Mouse (Mus musculus) CH12.LX (cell line): ENCODE results near the gene Gm5089. TPM values are rescaled to one million over a fixed set of nuclear protein-coding genes. Genes with fewer than 3 reads are reported as not detected.
A peak's percentile ranks its signal among the peaks of the same experiment; 100 is the strongest.

Experiments
- DNase-seq: peaks from one replicate; pipeline ENCODE4 v3.0.0-alpha.2; 2013; ENCODE audit errors: extremely low read depth
- H3K27ac ChIP-seq: 2 replicates; pipeline ENCODE4 v1.5.1; 2012; ENCODE audit warnings: low read depth, mild to moderate bottlenecking, control low read depth, moderate library complexity; ENCODE audit not compliant: insufficient read depth
- H3K27me3 ChIP-seq: replicated peaks from 2 replicates; pipeline ENCODE3; 2012; ENCODE audit warnings: inconsistent platforms
- H3K36me3 ChIP-seq, 2 experiments: replicated peaks in 1 of 2; 2 replicates each; pipeline versions ENCODE3 to v1.6.1; 2012; ENCODE audit warnings: inconsistent platforms in 1 of 2, low read length in 1 of 2, mild to moderate bottlenecking in 1 of 2, mixed read lengths in 1 of 2, moderate library complexity in 1 of 2; ENCODE audit not compliant: control insufficient read depth in 1 of 2, insufficient read depth in 1 of 2
- H3K4me1 ChIP-seq, 2 experiments: 2 replicates each; pipeline ENCODE4 v1.6.1; 2012; ENCODE audit warnings: inconsistent platforms in 1 of 2, moderate library complexity in 1 of 2; ENCODE audit not compliant: insufficient read depth in 2 of 2, control insufficient read depth in 1 of 2
- H3K4me2 ChIP-seq: 2 replicates; pipeline ENCODE4 v1.6.1; 2012; ENCODE audit warnings: low read depth, mild to moderate bottlenecking, control low read depth; ENCODE audit not compliant: poor library complexity, insufficient read depth, severe bottlenecking
- H3K4me3 ChIP-seq, 3 experiments: fragments of 150-350 bp in 1 of 3; sonication (generic) in 1 of 3; replicated peaks in 1 of 3; 2 replicates each; pipeline versions ENCODE3 to v1.5.1; 2011 to 2012; ENCODE audit warnings: low read depth in 2 of 3, low read length in 2 of 3, mild to moderate bottlenecking in 2 of 3, moderate library complexity in 2 of 3, control low read depth in 1 of 3, improper control_type of control experiment in 1 of 3, inconsistent platforms in 1 of 3, mixed read lengths in 1 of 3; ENCODE audit not compliant: poor library complexity in 1 of 3
- H3K79me2 ChIP-seq: replicated peaks from 2 replicates; pipeline ENCODE4 v1.6.1; 2012; ENCODE audit warnings: mild to moderate bottlenecking, moderate library complexity; ENCODE audit not compliant: control insufficient read depth, poor library complexity, insufficient read depth, severe bottlenecking; ENCODE audit errors: extremely low read depth
- H3K9ac ChIP-seq: 2 replicates; pipeline ENCODE4 v1.6.1; 2012; ENCODE audit warnings: low read depth, mild to moderate bottlenecking, control low read depth, moderate library complexity; ENCODE audit not compliant: insufficient read depth
- H3K9me3 ChIP-seq: replicated peaks from 2 replicates; pipeline ENCODE3; 2012; ENCODE audit warnings: low read length, inconsistent platforms, mixed read lengths
- CHD1 ChIP-seq: IDR thresholded peaks from 2 replicates; pipeline ENCODE4 v1.6.1; 2012; ENCODE audit warnings: low read depth, low read length, improper control_type of control experiment, inconsistent platforms
- ELF1 ChIP-seq: IDR thresholded peaks from 2 replicates; pipeline ENCODE4 v1.6.1; 2014; ENCODE audit warnings: low read depth, mild to moderate bottlenecking, inconsistent platforms, low read length, improper control_type of control experiment
- EP300 ChIP-seq: IDR thresholded peaks from 2 replicates; pipeline ENCODE4 v1.6.1; 2011; ENCODE audit warnings: low read length, improper control_type of control experiment
- GABPA ChIP-seq: IDR thresholded peaks from 2 replicates; pipeline ENCODE4 v1.6.1; 2012; ENCODE audit warnings: low read depth, low read length, improper control_type of control experiment, inconsistent platforms; ENCODE audit not compliant: insufficient replicate concordance
- IRF4 ChIP-seq: IDR thresholded peaks from 2 replicates; pipeline ENCODE4 v1.6.1; 2014; ENCODE audit warnings: low read depth, mild to moderate bottlenecking, inconsistent platforms, low read length, improper control_type of control experiment
- JUN ChIP-seq: IDR thresholded peaks from 2 replicates; pipeline ENCODE4 v1.6.1; 2011; ENCODE audit warnings: low read depth, mild to moderate bottlenecking, low read length, improper control_type of control experiment, moderate library complexity; ENCODE audit not compliant: insufficient read depth
- JUND ChIP-seq: conservative IDR thresholded peaks from 2 replicates; pipeline ENCODE4 v1.6.1; 2011; ENCODE audit warnings: low read depth, low read length, improper control_type of control experiment
- KAT2A ChIP-seq: IDR thresholded peaks from 2 replicates; pipeline ENCODE4 v1.6.1; 2012; ENCODE audit warnings: low read length, improper control_type of control experiment, inconsistent platforms; ENCODE audit not compliant: insufficient replicate concordance
- MAX ChIP-seq: IDR thresholded peaks from 2 replicates; pipeline ENCODE4 v1.6.1; 2011; ENCODE audit warnings: low read length, improper control_type of control experiment
- MAZ ChIP-seq: IDR thresholded peaks from 2 replicates; pipeline ENCODE4 v1.6.1; 2012; ENCODE audit warnings: low read depth, mild to moderate bottlenecking, inconsistent platforms, low read length, improper control_type of control experiment, moderate library complexity
- MEF2A ChIP-seq: IDR thresholded peaks from 2 replicates; pipeline ENCODE4 v1.6.1; 2014; ENCODE audit warnings: low read depth, mild to moderate bottlenecking, inconsistent platforms, low read length, improper control_type of control experiment, borderline replicate concordance
- NELFE ChIP-seq: IDR thresholded peaks from 2 replicates; pipeline ENCODE4 v1.6.1; 2011; ENCODE audit warnings: low read depth, low read length, improper control_type of control experiment
- PAX5 ChIP-seq: IDR thresholded peaks from 2 replicates; pipeline ENCODE4 v1.6.1; 2012; ENCODE audit warnings: low read length, inconsistent platforms, mixed read lengths
- POLR2A ChIP-seq: IDR thresholded peaks from 2 replicates; pipeline ENCODE4 v1.6.1; 2011; ENCODE audit warnings: low read depth, mild to moderate bottlenecking, improper control_type of control experiment, low read length
- RAD21 ChIP-seq: IDR thresholded peaks from 2 replicates; pipeline ENCODE4 v1.6.1; 2011; ENCODE audit warnings: low read depth, mild to moderate bottlenecking, low read length, improper control_type of control experiment, moderate library complexity
- TBP ChIP-seq: conservative IDR thresholded peaks from 2 replicates; pipeline ENCODE4 v1.6.1; 2011; ENCODE audit warnings: low read depth, low read length, improper control_type of control experiment
- TCF12 ChIP-seq: IDR thresholded peaks from 2 replicates; pipeline ENCODE4 v1.6.1; 2014; ENCODE audit warnings: low read depth, mild to moderate bottlenecking, inconsistent platforms, low read length, improper control_type of control experiment
- ZMIZ1 ChIP-seq: IDR thresholded peaks from 2 replicates; pipeline ENCODE4 v1.6.1; 2012; ENCODE audit warnings: low read depth, mild to moderate bottlenecking, inconsistent platforms, low read length, improper control_type of control experiment
- ZNF384 ChIP-seq: IDR thresholded peaks from 2 replicates; pipeline ENCODE4 v1.6.1; 2012; ENCODE audit warnings: low read depth, low read length, improper control_type of control experiment, inconsistent platforms
- dilution Hi-C: fragments of 300-500 bp; cut with MboI; formaldehyde crosslinking; loops from 2 replicates; pipeline ENCODE4 v1.14.3; 2020; ENCODE audit warnings: low sequenced_read_pairs; ENCODE audit not compliant: extremely low pct_unique_long_range_greater_than_20kb, extremely low pct_ligation_motif_present
- in situ Hi-C: fragments of 300-500 bp; cut with MboI; formaldehyde crosslinking; loops from 3 replicates; pipeline ENCODE4 v1.14.3; 2019; ENCODE audit warnings: low sequenced_read_pairs, low pct_ligation_motif_present, low pct_unique_long_range_greater_than_20kb, mixed read lengths
- polyA plus RNA-seq: library from polyadenylated mRNA; unstranded; fragments of >175 nt; gene quantifications from 2 replicates; pipeline ENCODE4 v1.2.1, GENCODE M21; 2012; ENCODE audit warnings: low read depth; ENCODE audit not compliant: insufficient read length
- total RNA-seq, 2 experiments: library from RNA; depleted of rRNA; stranded (reverse); fragments of 300-350 nt in 1 of 2; fragments of >200 nt in 1 of 2; gene quantifications; 2 replicates each; pipeline ENCODE4 v1.2.3; 2012 to 2014

Gene Gm5089
- total and polyA plus RNA-seq, 3 experiments: not detected

- Histone ChIP-seq H3K27ac (no peak overlapping the region), H3K36me3 (no peaks in the 10 kb centered on the region), H3K4me1 (peaks cover 4 to 26% of the 10 kb centered on the region in 2 experiments; a peak in 2 of 4 replicates), H3K4me2 (no peak overlapping the region), H3K9ac (no peak overlapping the region), H3K9me3 (no peaks in the 10 kb centered on the region), H3K27me3 (no peaks in the 10 kb centered on the region), H3K4me3 (no peak overlapping the region), H3K79me2 (no peaks in the 10 kb centered on the region)
- no peak for DNase-seq
- TF ChIP-seq KAT2A (no peak), MEF2A (no peak), TCF12 (no peak), NELFE (no peak), JUN (no peak), ELF1 (no peak), ZMIZ1 (no peak), CHD1 (no peak), PAX5 (no peak), GABPA (no peak), MAX (no peak), POLR2A (no peak), JUND (no peak), RAD21 (no peak), IRF4 (no peak)
- dilution Hi-C loops: no loop called here
- in situ Hi-C loops: no loop called here
Measured at GRCm38 (mm10) chr14:122487366-122487765, 36.5 kb upstream of the Gm5089 start.

- in situ Hi-C loops: no loop called here
- H3K4me2 ChIP-seq: no peak overlapping the region
- no peak for TF ChIP-seq MAZ
- peak; percentile 39; the same call in 1 of the 2 replicates for TF ChIP-seq EP300
- TF ChIP-seq POLR2A: no peak
- peak; percentile 26; the same call in 1 of the 2 replicates for TF ChIP-seq ZNF384
- no peak for TF ChIP-seq TBP
- peaks cover 4 to 26% of the 10 kb centered on the region in 2 experiments; a peak in 2 of 4 replicates for H3K4me1 ChIP-seq
- no peaks in the 10 kb centered on the region for H3K9me3 ChIP-seq
- H3K36me3 ChIP-seq: no peaks in the 10 kb centered on the region
- no peaks in the 10 kb centered on the region for H3K27me3 ChIP-seq
- H3K79me2 ChIP-seq: no peaks in the 10 kb centered on the region
- H3K27ac ChIP-seq: no peak overlapping the region
- DNase-seq: no peak
- dilution Hi-C loops: no loop called here
- H3K4me3 ChIP-seq: no peak overlapping the region
- no peak overlapping the region for H3K9ac ChIP-seq
Measured at GRCm38 (mm10) chr14:122486611-122487010, 35.7 kb upstream of the Gm5089 start.
